In genomic region chr6:22003200-22003587, GRCm38 (mm10) we compare ENCODE assay signal across 8 mouse cellular contexts. TPM values are rescaled to one million over a fixed set of nuclear protein-coding genes. Genes with fewer than 3 reads are reported as not detected.
DNase-seq lines count a peak whose midpoint lies in the region; ATAC-seq and TF ChIP-seq lines count a peak whose summit lies in the region.

No protein-coding gene starts in this region.

- TF ChIP-seq CTCF in E14TG2a.4 (conservative IDR thresholded peaks at IDR 0.05; ENCODE audit: low read length), result no peak
- no peak for TF ChIP-seq CTCF in heart, postnatal 0 days (IDR thresholded peaks at IDR 0.05; ENCODE audit: low read depth)

- no peak for TF ChIP-seq EP300 in heart, postnatal 0 days (IDR thresholded peaks at IDR 0.05; ENCODE audit: low read depth)

- peaks cover 11% of the 10 kb centered on the region for H3K27me3 ChIP-seq in E14TG2a.4 (ENCODE audit: insufficient read depth, low read length)
- H3K27me3 ChIP-seq in heart, postnatal 0 days (ENCODE audit: control insufficient read depth, insufficient read depth, low read length), result no peaks in the 10 kb centered on the region
- no peaks in the 10 kb centered on the region for H3K27me3 ChIP-seq in limb, embryonic 12.5 days

- H3K9ac ChIP-seq in heart, postnatal 0 days (replicated peaks; ENCODE audit: low read depth, low read length), result no peak overlapping the region
- H3K9ac ChIP-seq in limb, embryonic 12.5 days (replicated peaks), result no peak overlapping the region

- H3K27ac ChIP-seq in heart, postnatal 0 days (ENCODE audit: low read depth), result peak overlapping the region; percentile 81
- peak overlapping the region; percentile 58; the same call in 1 of the 2 replicates for H3K27ac ChIP-seq in limb, embryonic 12.5 days

- 34% methylated on average over 6 of the region's 6 CpGs for WGBS in heart, postnatal 0 days
- WGBS in limb, embryonic 12.5 days, result 19% methylated on average over 6 of the region's 6 CpGs

- H3K36me3 ChIP-seq in E14TG2a.4 (ENCODE audit: insufficient read depth, low read length), result no peaks in the 10 kb centered on the region
- no peaks in the 10 kb centered on the region for H3K36me3 ChIP-seq in heart, postnatal 0 days (replicated peaks; ENCODE audit: control insufficient read depth, insufficient read depth, low read length)
- H3K36me3 ChIP-seq in limb, embryonic 12.5 days, result peaks cover 18% of the 10 kb centered on the region

- H3K9me3 ChIP-seq in E14TG2a.4 (ENCODE audit: low read length), result no peaks in the 10 kb centered on the region
- no peaks in the 10 kb centered on the region for H3K9me3 ChIP-seq in heart, postnatal 0 days (replicated peaks; ENCODE audit: control insufficient read depth, low read length)
- no peaks in the 10 kb centered on the region for H3K9me3 ChIP-seq in limb, embryonic 12.5 days

- ATAC-seq in heart, postnatal 0 days (ENCODE audit: insufficient read depth, low read depth), result peak; percentile 68
- ATAC-seq in limb, embryonic 12.5 days (ENCODE audit: insufficient number of reproducible peaks, insufficient read depth, low FRiP score, low TSS enrichment, low read depth), result peak; percentile 77

- peaks cover 44% of the 10 kb centered on the region for H3K4me1 ChIP-seq in E14TG2a.4 (replicated peaks; ENCODE audit: low read depth, low read length)
- peaks cover 12% of the 10 kb centered on the region; the same call in 1 of the 2 replicates for H3K4me1 ChIP-seq in heart, postnatal 0 days (ENCODE audit: control insufficient read depth, insufficient read depth)
- peaks cover 58% of the 10 kb centered on the region for H3K4me1 ChIP-seq in limb, embryonic 12.5 days (replicated peaks)

- H3K4me2 ChIP-seq in heart, postnatal 0 days (ENCODE audit: low read depth, low read length), result peak overlapping the region; percentile 19; the same call in 1 of the 2 replicates
- peak overlapping the region; percentile 7; the same call in 1 of the 2 replicates for H3K4me2 ChIP-seq in limb, embryonic 12.5 days

- H3K4me3 ChIP-seq in E14TG2a.4 (replicated peaks; ENCODE audit: low read length), result 0 out of 2 replicates have a peak overlapping the region, but pooled peaks have one; percentile 14
- no peak overlapping the region for H3K4me3 ChIP-seq in heart, postnatal 0 days (ENCODE audit: low read depth, low read length)
- H3K4me3 ChIP-seq in limb, embryonic 12.5 days (replicated peaks), result no peak overlapping the region

- DNase-seq in brain, adult 2 months (ENCODE audit: low read depth, low spot score), result peak; percentile 48
- DNase-seq in heart, postnatal 0 days (ENCODE audit: low spot score), result no peak
- no peak for DNase-seq in thymus, postnatal 4 days
- no peak for DNase-seq in adrenal gland, adult 18-20 months (ENCODE audit: low spot score in 2 of 2)
- no peak for DNase-seq in right cerebral cortex, postnatal 36 days (ENCODE audit: low spot score in 2 of 2)
- no peak for DNase-seq in left cerebral cortex, adult 9 months (ENCODE audit: low spot score in 2 of 2)

RNA-seq across cellular contexts. Expression of gene Cped1, which starts 17.5 kb away (rescaled TPM):
- 6.1 and 13.2 TPM in 2 replicates for total RNA-seq in heart, postnatal 0 days (2014; rRNA removed; ENCODE audit: low replicate concordance)
- polyA plus RNA-seq in heart, postnatal 0 days (2015; fragmentation: Nextera tagmentation; extraction: Ambion mirVana), result 3.6 and 3.9 TPM in 2 replicates
- polyA plus RNA-seq in limb, embryonic 12.5 days (2016; fragmentation: Nextera tagmentation; extraction: Ambion mirVana), result 62.3 and 67.7 TPM in 2 replicates
- total RNA-seq in adrenal gland, adult 18-20 months (2021), result 10 to 100 TPM; 43.9 to 50.3 TPM

RNA-seq across cellular contexts. Expression of gene Ing3, which starts 53.8 kb away (rescaled TPM):
- total RNA-seq in heart, postnatal 0 days (2014; rRNA removed; ENCODE audit: low replicate concordance), result 11.6 and 18.7 TPM in 2 replicates
- 28.4 and 30.5 TPM in 2 replicates for polyA plus RNA-seq in heart, postnatal 0 days (2015; fragmentation: Nextera tagmentation; extraction: Ambion mirVana)
- 59.8 and 71.1 TPM in 2 replicates for polyA plus RNA-seq in limb, embryonic 12.5 days (2016; fragmentation: Nextera tagmentation; extraction: Ambion mirVana)
- total RNA-seq in adrenal gland, adult 18-20 months (2021), result 10 to 100 TPM; 22.8 to 23.0 TPM
